Mouse (Mus musculus) stomach, embryonic 16.5 days (tissue): ENCODE measurements around the gene Egln3. TPM values are rescaled to one million over a fixed set of nuclear protein-coding genes. Genes with fewer than 3 reads are reported as not detected.

ENCODE experiments used
- ATAC-seq: fragments of 200-750 bp; cut with Nextera tagmentation; 2 replicates; pipeline ENCODE4 v1.8.0; 2017; ENCODE audit warnings: moderate number of reproducible peaks, moderate TSS enrichment; ENCODE audit not compliant: insufficient read depth, low FRiP score
- H3K27ac ChIP-seq: fragments of 300-500 bp; sonication (generic); 2 replicates; pipeline ENCODE4 v1.5.1; 2014; ENCODE audit warnings: low read length
- H3K27me3 ChIP-seq: fragments of 300-500 bp; sonication (generic); 2 replicates; pipeline ENCODE4 v1.6.1; 2014; ENCODE audit warnings: low read length, control low read depth, mixed read lengths; ENCODE audit not compliant: control insufficient read depth, insufficient read depth
- H3K36me3 ChIP-seq: fragments of 300-500 bp; sonication (generic); 2 replicates; pipeline ENCODE4 v1.6.1; 2014; ENCODE audit warnings: low read length; ENCODE audit not compliant: control insufficient read depth, insufficient read depth
- H3K4me1 ChIP-seq: fragments of 300-500 bp; sonication (generic); 2 replicates; pipeline ENCODE4 v1.6.1; 2014; ENCODE audit warnings: low read length, control low read depth, mixed read lengths; ENCODE audit not compliant: control insufficient read depth, insufficient read depth
- H3K4me2 ChIP-seq: fragments of 300-500 bp; sonication (generic); 2 replicates; pipeline ENCODE4 v1.6.1; 2014; ENCODE audit warnings: low read depth, low read length, mixed read lengths
- H3K4me3 ChIP-seq: fragments of 300-500 bp; sonication (generic); replicated peaks from 2 replicates; pipeline ENCODE4 v1.5.1; 2014; ENCODE audit warnings: mild to moderate bottlenecking, low read length
- H3K9ac ChIP-seq: fragments of 300-500 bp; sonication (generic); 2 replicates; pipeline ENCODE4 v1.6.1; 2014; ENCODE audit warnings: low read length
- H3K9me3 ChIP-seq: fragments of 300-500 bp; sonication (generic); replicated peaks from 2 replicates; pipeline ENCODE4 v1.6.1; 2016; ENCODE audit warnings: low read length, control low read depth; ENCODE audit not compliant: control insufficient read depth
- WGBS: fragments of 180-500 bp; shearing (Covaris S2); extraction: QIAGEN DNeasy Blood & Tissue Kit; methylation state at CpG from one replicate; pipeline ENCODE4 v1.1.7; 2014; 5-methylcytosine and 5-hydroxymethylcytosine counted together
- polyA plus RNA-seq: library from polyadenylated mRNA; unstranded; fragments of >200 nt; fragmentation: Nextera tagmentation; extraction: Ambion mirVana; gene quantifications from 2 replicates; pipeline ENCODE4 v1.2.1, GENCODE M21; 2015

Gene Egln3
- 59.8 and 64.7 TPM in 2 replicates for polyA plus RNA-seq

GRCm38 (mm10) chr12:54203656-54204045, at the start of gene Egln3:
TSS of gene Egln3 (minus strand) at chr12:54203860.
- WGBS: 0% methylated on average over 25 of the region's 25 CpGs
- H3K9me3 ChIP-seq: no peaks in the 10 kb centered on the region
- peak within 1 kb of the TSS; percentile 85 for H3K9ac ChIP-seq
- peak within 1 kb of the TSS; percentile 82 for H3K27ac ChIP-seq
- H3K4me1 ChIP-seq: peaks cover 32% of the 10 kb centered on the region
- H3K36me3 ChIP-seq: no peaks in the 10 kb centered on the region
- no peaks in the 10 kb centered on the region for H3K27me3 ChIP-seq
- peak within 1 kb of the TSS; percentile 53 for H3K4me2 ChIP-seq
- peak within 1 kb of the TSS; percentile 84 for H3K4me3 ChIP-seq
- ATAC-seq: peak; percentile 93

GRCm38 (mm10) chr12:54253449-54253848, 49.8 kb upstream of the Egln3 start:
- Histone ChIP-seq H3K4me1 (peaks cover 14% of the 10 kb centered on the region), H3K27ac (no peak overlapping the region), H3K36me3 (no peaks in the 10 kb centered on the region)

GRCm38 (mm10) chr12:54251942-54252400, 48.3 kb upstream of the Egln3 start:
- H3K4me2 ChIP-seq: no peak overlapping the region
- H3K4me3 ChIP-seq: no peak overlapping the region
- peak overlapping the region; percentile 62; the same call in 1 of the 2 replicates for H3K27ac ChIP-seq
- peaks cover 14% of the 10 kb centered on the region for H3K4me1 ChIP-seq
- H3K9ac ChIP-seq: no peak overlapping the region
- WGBS: 50% methylated on average over 9 of the region's 9 CpGs
- H3K36me3 ChIP-seq: no peaks in the 10 kb centered on the region
- no peaks in the 10 kb centered on the region for H3K9me3 ChIP-seq
- peak; percentile 81 for ATAC-seq
- H3K27me3 ChIP-seq: no peaks in the 10 kb centered on the region

More at GRCm38 (mm10) chr12:54253449-54253848, 49.8 kb upstream of the Egln3 start:
- no peaks in the 10 kb centered on the region for H3K27me3 ChIP-seq
- no peak overlapping the region for H3K4me2 ChIP-seq
- H3K9me3 ChIP-seq: no peaks in the 10 kb centered on the region
- WGBS: 77% methylated on average over 4 of the region's 4 CpGs
- H3K9ac ChIP-seq: no peak overlapping the region
- ATAC-seq: no peak
- H3K4me3 ChIP-seq: no peak overlapping the region

GRCm38 (mm10) chr12:54247835-54248234, 44.2 kb upstream of the Egln3 start:
- Histone ChIP-seq H3K9me3 (no peaks in the 10 kb centered on the region), H3K4me3 (no peak overlapping the region)

GRCm38 (mm10) chr12:54243158-54243557, 39.5 kb upstream of the Egln3 start:
- Histone ChIP-seq H3K4me2 (no peak overlapping the region), H3K36me3 (no peaks in the 10 kb centered on the region), H3K9me3 (no peaks in the 10 kb centered on the region), H3K27me3 (no peaks in the 10 kb centered on the region), H3K4me3 (no peak overlapping the region), H3K4me1 (no peaks in the 10 kb centered on the region), H3K9ac (no peak overlapping the region), H3K27ac (no peak overlapping the region)
- ATAC-seq: peak; percentile 53; the same call in 1 of the 2 replicates
- WGBS: 70% methylated on average over 5 of the region's 5 CpGs

More at GRCm38 (mm10) chr12:54247835-54248234, 44.2 kb upstream of the Egln3 start:
- Histone ChIP-seq H3K9ac (no peak overlapping the region), H3K27ac (no peak overlapping the region), H3K36me3 (no peaks in the 10 kb centered on the region), H3K27me3 (no peaks in the 10 kb centered on the region), H3K4me1 (peaks cover 8% of the 10 kb centered on the region), H3K4me2 (no peak overlapping the region)
- WGBS: 81% methylated on average over 7 of the region's 7 CpGs
- no peak for ATAC-seq

- ATAC-seq: no peak
- no peaks in the 10 kb centered on the region for H3K4me1 ChIP-seq
- H3K4me3 ChIP-seq: no peak overlapping the region
- no peak overlapping the region for H3K27ac ChIP-seq
- H3K36me3 ChIP-seq: no peaks in the 10 kb centered on the region
- H3K27me3 ChIP-seq: no peaks in the 10 kb centered on the region
- H3K4me2 ChIP-seq: no peak overlapping the region
- WGBS: 73% methylated on average over 6 of the region's 6 CpGs
- no peak overlapping the region for H3K9ac ChIP-seq
- no peaks in the 10 kb centered on the region for H3K9me3 ChIP-seq
Observed at GRCm38 (mm10) chr12:54241976-54242375, 38.3 kb upstream of the Egln3 start.

- no peaks in the 10 kb centered on the region for H3K4me1 ChIP-seq
- H3K9me3 ChIP-seq: 0 out of 2 replicates have a peak, but pooled peaks cover 4% of the 10 kb centered on the region
- H3K4me2 ChIP-seq: no peak overlapping the region
- no peaks in the 10 kb centered on the region for H3K27me3 ChIP-seq
- 73% methylated on average over 6 of the region's 6 CpGs for WGBS
- no peak for ATAC-seq
- H3K36me3 ChIP-seq: no peaks in the 10 kb centered on the region
- H3K4me3 ChIP-seq: no peak overlapping the region
- no peak overlapping the region for H3K9ac ChIP-seq
- H3K27ac ChIP-seq: no peak overlapping the region
Observed at GRCm38 (mm10) chr12:54233794-54234193, 30.1 kb upstream of the Egln3 start.

- no peak overlapping the region for H3K9ac ChIP-seq
- no peaks in the 10 kb centered on the region for H3K36me3 ChIP-seq
- no peak overlapping the region for H3K27ac ChIP-seq
- WGBS: 69% methylated on average over 7 of the region's 7 CpGs
- no peak overlapping the region for H3K4me3 ChIP-seq
- ATAC-seq: no peak
- H3K4me1 ChIP-seq: no peaks in the 10 kb centered on the region
- H3K27me3 ChIP-seq: no peaks in the 10 kb centered on the region
- no peak overlapping the region for H3K4me2 ChIP-seq
- 0 out of 2 replicates have a peak, but pooled peaks cover 4% of the 10 kb centered on the region for H3K9me3 ChIP-seq
Observed at GRCm38 (mm10) chr12:54232996-54233603, 29.4 kb upstream of the Egln3 start.

- 65% methylated on average over 5 of the region's 5 CpGs for WGBS
- Histone ChIP-seq H3K36me3 (no peaks in the 10 kb centered on the region), H3K9me3 (0 out of 2 replicates have a peak, but pooled peaks cover 4% of the 10 kb centered on the region)
Observed at GRCm38 (mm10) chr12:54232456-54232855, 28.8 kb upstream of the Egln3 start.

More at GRCm38 (mm10) chr12:54232456-54232855, 28.8 kb upstream of the Egln3 start:
- no peak overlapping the region for H3K9ac ChIP-seq
- H3K4me3 ChIP-seq: no peak overlapping the region
- H3K27me3 ChIP-seq: no peaks in the 10 kb centered on the region
- ATAC-seq: no peak
- no peak overlapping the region for H3K4me2 ChIP-seq
- H3K4me1 ChIP-seq: no peaks in the 10 kb centered on the region
- H3K27ac ChIP-seq: no peak overlapping the region
